In genomic region chr9:95266924-95267323, GRCm38 (mm10) we compare ENCODE assay signal across 20 mouse cellular contexts.
"Had no signal": no experiment of that assay in that cellular context is flagged by ENCODE, and none has a peak within 500 bp of the region (broad histone marks: within the 10 kb centered on the region; RNA-seq: fewer than 3 reads in every experiment).

No protein-coding gene starts in this region.

- H3K27me3 ChIP-seq: liver, embryonic 13.5 days; neural tube, embryonic 15.5 days had no signal

- H3K4me3 ChIP-seq: left cerebral cortex, adult 2 months; liver, embryonic 13.5 days; myocyte; neural tube, embryonic 15.5 days had no signal

- H3K27ac ChIP-seq: kidney, postnatal 0 days; left cerebral cortex, adult 2 months; liver, embryonic 13.5 days; neural tube, embryonic 15.5 days; stomach, postnatal 0 days had no signal

- DNase-seq: kidney, adult 18-20 months; kidney, postnatal 36 days; layer of hippocampus, postnatal 36 days; liver, embryonic 13.5 days; lung, adult 2 months; lung, postnatal 14 days; lung, postnatal 4 days; right cerebral cortex, adult 18-20 months; right cerebral cortex, postnatal 14 days; right cerebral cortex, postnatal 4 days; thymus, adult 2 months; thymus, postnatal 14 days; thymus, postnatal 4 days had no signal

- H3K4me1 ChIP-seq: neural tube, embryonic 15.5 days had no signal

- ATAC-seq: midbrain, embryonic 16.5 days had no signal

- H3K9me3 ChIP-seq: liver, embryonic 13.5 days; neural tube, embryonic 15.5 days had no signal

- H3K9ac ChIP-seq: liver, embryonic 13.5 days; neural tube, embryonic 15.5 days had no signal

- H3K4me2 ChIP-seq: liver, embryonic 13.5 days; midbrain, embryonic 11.5 days; neural tube, embryonic 15.5 days had no signal

- H3K36me3 ChIP-seq: liver, embryonic 13.5 days; neural tube, embryonic 15.5 days had no signal
